Mouse (Mus musculus): ENCODE results near the gene Lrrc8b.

Gene Lrrc8b

GRCm38 (mm10) chr5:105415198-105415791, at the start of gene Lrrc8b:
Gene Lrrc8b (plus strand): TSS chr5:105415775.
- peak; percentile 85 for DNase-seq

- no peak for DNase-seq
Measured at GRCm38 (mm10) chr5:105381482-105381881, 34.1 kb upstream of the Lrrc8b start.

GRCm38 (mm10) chr5:105390346-105390745, 25.2 kb upstream of the Lrrc8b start:
- no peak for DNase-seq

- DNase-seq, result no peak
Measured at GRCm38 (mm10) chr5:105393731-105394130, 21.8 kb upstream of the Lrrc8b start.

GRCm38 (mm10) chr5:105395188-105395587, 20.4 kb upstream of the Lrrc8b start:
- no peak for DNase-seq

- no peak for DNase-seq
Measured at GRCm38 (mm10) chr5:105398966-105399365, 16.6 kb upstream of the Lrrc8b start.

GRCm38 (mm10) chr5:105399631-105400423, 15.7 kb upstream of the Lrrc8b start:
- peak; percentile 83 for DNase-seq

GRCm38 (mm10) chr5:105400424-105401375, 14.9 kb upstream of the Lrrc8b start:
- DNase-seq, result peak; percentile 27

GRCm38 (mm10) chr5:105401536-105401935, 14.0 kb upstream of the Lrrc8b start:
- DNase-seq, result no peak

- peak; percentile 82 for DNase-seq
Measured at GRCm38 (mm10) chr5:105404961-105405360, 10.6 kb upstream of the Lrrc8b start.

GRCm38 (mm10) chr5:105407661-105408060, 7.9 kb upstream of the Lrrc8b start:
- no peak for DNase-seq

- DNase-seq, result no peak
Measured at GRCm38 (mm10) chr5:105409092-105409491, 6.5 kb upstream of the Lrrc8b start.

- no peak for DNase-seq
Measured at GRCm38 (mm10) chr5:105410521-105411293, 4.9 kb upstream of the Lrrc8b start.

GRCm38 (mm10) chr5:105411294-105411570, 4.3 kb upstream of the Lrrc8b start:
- no peak for DNase-seq

- DNase-seq, result no peak
Measured at GRCm38 (mm10) chr5:105411768-105412167, 3.8 kb upstream of the Lrrc8b start.

GRCm38 (mm10) chr5:105412634-105413033, 2.9 kb upstream of the Lrrc8b start:
- no peak for DNase-seq

- no peak for DNase-seq
Measured at GRCm38 (mm10) chr5:105414341-105415120, 1.0 kb upstream of the Lrrc8b start.

GRCm38 (mm10) chr5:105415951-105416675, 538 bp downstream of the Lrrc8b start:
- peak; percentile 62 for DNase-seq

- DNase-seq, result no peak
Measured at GRCm38 (mm10) chr5:105417217-105417616, 1.6 kb downstream of the Lrrc8b start.

- no peak for DNase-seq
Measured at GRCm38 (mm10) chr5:105418364-105418763, 2.8 kb downstream of the Lrrc8b start.

GRCm38 (mm10) chr5:105418851-105419250, 3.3 kb downstream of the Lrrc8b start:
- no peak for DNase-seq
